Mouse (Mus musculus) left cerebral cortex, postnatal 14 days (tissue): ENCODE results near the gene Vmac. TPM values are rescaled to one million over a fixed set of nuclear protein-coding genes. Genes with fewer than 3 reads are reported as not detected.

Experiments
- DNase-seq, 2 experiments: peaks; one replicate each; pipeline ENCODE4 v3.0.0; 2021 to 2022; ENCODE audit warnings: low spot score in 2 of 2, mixed read lengths in 1 of 2
- intact Hi-C: fragments of 180-260 bp; cut with DNase I; formaldehyde crosslinking; loops from one replicate; pipeline ENCODE4 v1.15.1; 2025
- total RNA-seq, 2 experiments: library from RNA; stranded (reverse); gene quantifications; 2 replicates each; pipeline ENCODE4 v1.2.3; 2021

Vmac gene
- total RNA-seq, 2 experiments from 2014 or later: 7.8 to 8.0 TPM

DNA sequence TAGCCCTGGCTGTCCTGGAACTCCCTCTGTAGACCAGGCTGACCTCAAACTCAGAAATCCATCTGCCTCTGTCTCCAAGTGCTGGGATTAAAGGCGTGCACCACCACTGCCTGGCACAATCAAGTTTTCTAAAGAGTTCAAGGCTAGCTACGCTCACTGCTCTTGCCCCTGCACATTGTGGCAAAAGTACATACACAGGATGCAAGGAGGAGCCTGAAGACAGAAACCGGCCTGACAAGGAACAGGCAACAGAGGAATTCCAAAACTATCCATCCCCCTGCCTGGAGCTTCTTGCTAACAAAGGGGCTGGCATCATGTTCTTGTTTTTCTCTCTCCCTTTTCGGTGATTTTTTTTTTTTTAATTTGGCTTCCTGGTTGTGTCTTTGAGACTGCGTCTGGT lies 26.4 kb upstream of the Vmac start:
- no peak for DNase-seq
- intact Hi-C loops: no loop called here

DNA sequence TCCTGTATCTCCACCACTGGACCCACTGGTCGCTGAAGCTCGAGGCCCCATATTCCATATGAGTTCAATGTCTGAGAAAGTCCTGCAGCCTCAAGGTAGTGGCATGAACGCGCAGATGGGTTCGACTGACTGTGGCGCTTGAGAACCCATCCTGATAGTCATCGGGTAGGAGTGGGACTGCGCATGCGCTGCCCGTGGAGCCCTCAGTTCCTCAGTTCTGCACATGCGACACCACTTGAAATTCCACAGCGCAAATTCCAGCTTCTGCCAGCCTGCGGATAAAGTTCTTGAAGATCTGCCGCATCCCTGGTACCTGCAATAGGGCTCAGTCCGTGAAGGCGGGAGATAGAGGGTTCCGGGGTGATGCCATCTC lies 23.0 kb upstream of the Vmac start:
- DNase-seq: no peak
- intact Hi-C loops: no loop called here

DNA sequence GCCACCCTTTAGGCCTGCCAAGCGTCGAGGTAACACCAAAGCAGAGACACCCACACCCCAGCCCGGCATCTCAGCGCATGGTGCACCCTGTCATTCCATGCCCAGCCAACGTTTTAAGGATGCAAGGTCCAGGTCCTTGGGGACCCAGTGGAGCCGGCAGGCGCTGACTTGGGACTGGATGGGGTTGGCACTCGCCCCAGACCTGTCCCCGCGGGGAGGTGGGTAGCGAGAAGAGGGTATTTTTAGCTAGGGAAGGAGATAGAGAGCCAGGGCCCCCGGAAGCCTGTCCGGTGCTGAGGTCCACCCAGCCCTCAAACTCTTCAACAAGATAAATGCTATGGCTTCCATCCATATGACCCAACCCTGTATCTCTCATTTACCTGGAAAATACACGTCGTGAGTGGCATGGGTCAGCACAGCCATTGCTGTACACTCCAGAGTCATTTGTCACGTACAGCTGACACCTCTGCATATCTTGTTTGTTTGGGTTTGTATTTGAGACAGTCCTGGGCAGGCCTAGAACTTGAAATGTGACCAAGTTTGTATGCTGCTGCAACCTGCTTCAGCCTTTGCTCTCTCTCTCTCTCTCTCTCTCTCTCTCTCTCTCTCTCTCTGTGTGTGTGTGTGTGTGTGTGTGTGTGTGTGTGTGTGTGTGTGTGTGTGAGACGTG lies 22.4 kb upstream of the Vmac start:
- DNase-seq: no peak
- intact Hi-C loops: no loop called here

DNA sequence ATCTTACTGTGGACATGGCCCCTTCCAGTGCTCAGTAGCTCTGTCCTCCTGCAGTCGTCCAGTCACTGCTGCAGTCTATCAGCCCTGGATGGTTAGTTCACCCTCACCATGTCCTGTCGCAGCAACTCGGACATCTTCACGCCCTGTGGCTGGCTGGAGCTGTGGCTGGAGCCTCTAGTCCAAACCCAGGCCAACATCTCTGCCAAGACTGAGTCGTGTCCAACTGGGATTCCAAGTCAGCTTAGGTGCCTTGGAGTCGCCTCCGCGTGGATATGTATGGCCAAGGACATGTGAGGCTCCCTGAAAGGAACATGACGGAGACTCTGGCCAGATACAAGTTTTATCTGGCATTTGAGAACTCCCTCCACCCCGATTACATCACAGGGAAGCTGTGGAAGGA lies 20.4 kb upstream of the Vmac start:
- DNase-seq: no peak
- intact Hi-C loops: no loop called here

DNA sequence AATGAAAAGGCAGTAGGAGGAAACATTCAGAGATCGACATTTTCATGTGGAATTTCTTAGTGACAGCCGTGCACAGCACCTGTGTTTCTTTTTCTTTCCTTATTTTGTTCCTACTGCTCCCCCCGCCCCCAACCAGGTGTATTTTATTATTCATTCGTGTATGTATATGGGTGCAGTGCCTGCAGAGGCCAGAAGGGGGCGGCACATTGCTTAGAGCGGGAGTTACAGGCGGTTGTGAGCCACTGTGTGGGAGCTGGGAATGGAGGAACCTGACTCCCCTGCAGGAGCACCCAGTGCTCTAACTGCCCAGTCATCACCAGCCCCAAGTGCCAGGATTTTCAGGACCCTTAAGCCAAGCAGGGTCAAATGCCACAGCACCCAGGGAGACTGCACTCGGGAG lies 18.7 kb upstream of the Vmac start:
- intact Hi-C loops: no loop called here
- no peak for DNase-seq

DNA sequence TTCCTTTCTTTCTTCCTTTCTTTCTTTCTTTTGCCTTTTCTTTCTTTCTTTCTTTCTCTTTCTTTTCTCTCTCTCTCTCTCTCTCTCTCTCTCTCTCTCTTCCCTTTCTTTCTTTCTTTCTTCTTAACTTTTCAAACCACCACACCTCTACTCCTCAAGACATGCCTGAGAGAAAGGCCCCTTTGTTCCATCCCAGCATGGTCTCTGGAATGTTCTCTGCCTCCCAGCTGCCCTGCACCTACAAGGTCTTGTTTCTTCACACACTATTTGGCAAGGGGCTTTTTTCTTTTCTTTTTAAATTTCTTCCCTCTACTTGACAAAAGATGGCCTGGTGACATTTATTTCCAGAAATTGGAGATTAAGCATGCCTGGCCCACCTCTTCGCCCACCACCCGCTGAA lies 11.8 kb upstream of the Vmac start:
- intact Hi-C loops: no loop called here

DNA sequence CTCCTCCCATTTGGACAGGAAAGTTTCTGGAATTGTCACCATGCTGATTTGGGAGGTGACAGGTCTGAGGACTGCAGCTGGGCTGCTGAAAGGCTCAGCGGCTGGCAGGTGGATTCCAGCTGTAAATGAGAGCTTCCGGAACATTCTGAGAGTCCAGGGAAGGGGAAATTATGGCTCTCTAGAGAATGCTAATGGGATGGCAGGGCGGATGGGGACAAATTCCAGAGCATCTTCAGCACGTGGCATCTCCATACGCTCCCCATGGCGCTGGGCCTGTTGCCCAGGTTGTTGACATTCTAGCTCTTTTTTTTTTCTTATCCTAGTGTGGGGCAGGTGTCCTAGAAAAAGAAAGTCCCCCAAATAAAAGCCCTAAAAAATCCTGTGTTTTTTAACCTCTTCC lies 11.3 kb upstream of the Vmac start:
- intact Hi-C loops: no loop called here
- DNase-seq: no peak

More for the DNA sequence above, 11.8 kb upstream of the Vmac start:
- DNase-seq: no peak

DNA sequence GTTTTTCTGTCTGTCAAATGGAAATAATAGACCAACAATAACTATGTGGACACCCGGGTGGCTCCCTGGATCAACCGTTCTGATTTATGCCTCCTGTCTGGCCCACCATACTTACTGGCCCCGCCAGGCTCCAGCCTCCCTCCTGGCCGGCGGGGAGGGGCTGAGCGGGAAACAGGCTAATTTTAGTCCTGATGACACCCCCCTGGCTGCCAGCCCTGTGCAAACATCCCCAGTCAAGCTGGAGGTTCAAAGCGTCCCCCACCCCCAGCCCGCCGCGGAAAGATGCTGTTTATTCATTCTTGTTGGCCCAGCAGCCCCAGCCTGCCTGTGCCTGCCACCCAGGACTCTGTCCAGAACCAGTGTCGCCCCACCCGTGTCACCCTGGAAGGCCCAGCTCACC lies 10.3 kb upstream of the Vmac start:
- intact Hi-C loops: no loop called here
- DNase-seq: peak in 1 of 2 experiments; percentile 43

DNA sequence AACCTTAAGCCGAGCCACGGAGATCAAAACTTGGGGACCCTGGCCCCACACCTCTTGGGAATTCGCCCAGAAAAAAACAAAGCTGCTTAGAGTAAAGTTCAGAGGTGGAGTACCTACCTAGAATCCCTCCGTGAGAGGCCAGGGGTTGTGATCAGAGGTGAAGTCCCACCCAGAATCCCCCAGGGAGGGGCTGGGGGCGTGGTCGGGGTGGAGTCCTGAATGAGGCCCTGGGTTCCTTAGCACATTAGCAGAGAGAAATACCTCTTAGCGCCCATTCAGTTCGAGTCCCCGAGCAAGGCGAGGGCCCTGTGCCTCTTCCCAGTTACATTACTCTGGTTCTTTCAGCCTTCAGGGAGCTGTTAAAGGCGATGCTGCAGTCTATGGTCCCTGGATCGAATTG lies 9.8 kb upstream of the Vmac start:
- no peak for DNase-seq
- intact Hi-C loops: no loop called here

DNA sequence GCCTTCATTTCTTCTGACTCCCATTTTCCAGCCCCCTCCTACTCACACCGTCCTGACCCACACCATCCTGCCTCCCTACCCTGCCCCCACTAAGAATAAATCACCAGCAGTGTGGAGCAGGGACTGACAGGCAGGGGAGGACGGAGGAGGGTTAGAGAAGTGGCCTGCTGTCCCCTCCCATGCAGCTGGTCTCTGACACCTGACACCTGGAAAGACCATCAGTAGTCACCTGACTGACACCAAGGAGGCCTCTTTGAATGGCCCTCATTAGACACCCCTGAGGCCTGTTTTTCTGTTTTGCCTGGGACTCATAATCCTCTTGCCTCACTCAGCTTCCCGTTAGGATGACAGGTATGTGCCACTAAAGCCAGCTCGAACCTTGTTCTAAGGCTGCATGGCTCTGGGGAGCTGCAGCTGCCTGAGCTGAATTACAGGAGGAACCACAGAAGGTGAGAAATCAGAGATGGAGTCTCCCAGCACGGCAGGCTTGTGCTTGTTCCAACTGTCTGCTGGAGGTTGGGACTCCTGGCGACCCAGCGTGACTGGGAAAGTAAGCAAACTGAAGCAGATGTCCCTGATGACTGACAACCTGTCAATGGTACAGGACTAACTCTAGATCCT lies 9.3 kb upstream of the Vmac start:
- intact Hi-C loops: no loop called here
- no peak for DNase-seq

DNA sequence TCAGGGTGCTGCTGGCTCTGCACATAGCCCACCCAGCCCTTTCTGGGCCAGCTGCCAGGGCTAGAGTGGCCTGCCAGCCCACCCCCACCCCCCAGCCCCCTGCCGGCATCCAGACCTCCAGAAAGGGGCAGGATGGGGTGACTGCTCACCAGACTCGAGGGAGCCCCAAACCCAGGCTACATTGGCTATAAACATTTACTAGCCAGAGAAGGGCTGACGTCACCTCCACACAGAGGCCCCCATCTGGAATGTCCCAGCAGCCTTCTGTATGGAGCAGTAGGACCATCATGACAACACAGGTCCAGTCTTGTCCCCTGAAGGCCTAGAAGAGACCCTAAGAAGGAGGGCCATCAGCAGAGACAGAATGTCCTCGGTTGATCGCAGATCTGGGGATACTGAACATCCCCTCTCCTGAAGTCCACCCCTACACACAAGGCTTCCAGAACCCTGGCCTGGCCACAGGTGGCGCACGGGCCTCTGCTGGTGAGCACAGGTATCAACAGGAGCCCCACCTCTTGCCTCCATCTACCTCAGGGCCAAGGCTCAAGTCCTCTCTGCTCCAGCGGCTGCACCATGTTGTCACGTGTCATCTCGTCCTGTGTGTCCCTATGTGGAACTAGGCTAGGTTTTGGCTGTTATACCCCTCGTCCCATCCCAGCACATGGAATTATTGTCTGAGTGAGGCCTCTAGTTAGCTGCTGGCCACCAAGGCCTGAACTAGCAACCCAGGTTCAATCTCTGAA lies 5.8 kb upstream of the Vmac start:
- intact Hi-C loops: no loop called here
- no peak for DNase-seq

DNA sequence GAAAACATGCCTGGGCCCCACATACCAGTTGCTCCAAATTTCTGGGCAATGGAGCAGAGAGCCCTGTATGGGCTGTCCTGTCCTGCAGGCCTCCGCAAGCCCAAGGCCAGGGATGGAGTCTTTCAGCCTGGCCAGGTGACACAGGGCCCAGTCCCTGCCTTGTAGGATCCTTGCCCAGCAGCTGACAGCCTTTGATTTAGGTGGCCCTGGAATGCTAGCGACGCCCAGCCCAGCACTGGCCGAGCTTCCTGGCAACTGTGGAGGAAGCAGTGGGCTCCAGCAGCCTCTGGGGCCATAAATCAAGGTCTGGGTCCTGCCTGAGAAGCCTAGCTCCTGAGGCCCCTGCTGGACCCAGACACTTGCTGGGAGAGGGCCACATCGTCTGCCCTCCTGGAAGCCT lies 4.6 kb upstream of the Vmac start:
- DNase-seq: no peak
- intact Hi-C loops: no loop called here

DNA sequence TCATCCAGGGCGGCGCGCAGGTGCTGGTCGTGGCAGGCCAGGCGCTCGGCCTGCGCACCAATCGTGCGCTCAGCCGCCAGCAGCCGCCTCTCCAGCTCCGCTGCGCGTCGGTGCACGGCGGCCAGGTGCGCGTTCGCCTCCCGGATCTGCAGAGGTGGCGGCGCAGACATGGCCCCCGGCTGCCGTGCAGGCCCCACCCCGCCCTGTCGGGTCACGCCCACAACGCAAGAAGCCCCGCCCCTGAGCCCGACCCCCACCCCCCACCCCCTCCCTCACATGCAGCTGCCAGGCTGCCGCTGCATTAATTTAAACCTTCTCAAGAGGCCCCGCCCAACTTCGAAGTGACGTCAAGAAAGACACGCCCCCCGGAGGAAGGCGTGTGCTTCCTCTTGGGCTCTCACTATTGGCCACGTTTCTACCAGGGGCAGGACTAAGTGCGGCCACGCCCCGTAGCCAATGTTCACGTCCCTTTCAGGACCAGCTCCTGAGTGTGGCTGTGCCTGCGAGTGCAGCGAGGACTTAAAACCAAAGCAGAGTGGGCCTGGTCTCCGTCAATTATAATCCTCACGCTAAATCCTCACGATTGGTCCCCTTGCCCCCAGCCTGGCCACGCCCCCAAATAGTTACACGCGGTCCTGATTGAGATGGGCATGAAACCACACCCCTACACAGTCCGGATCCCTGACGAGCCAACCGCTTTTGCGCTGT lies 1.0 kb downstream of the Vmac start:
- peak; percentile 98 to 99 for DNase-seq
- intact Hi-C loops: no loop called here

DNA sequence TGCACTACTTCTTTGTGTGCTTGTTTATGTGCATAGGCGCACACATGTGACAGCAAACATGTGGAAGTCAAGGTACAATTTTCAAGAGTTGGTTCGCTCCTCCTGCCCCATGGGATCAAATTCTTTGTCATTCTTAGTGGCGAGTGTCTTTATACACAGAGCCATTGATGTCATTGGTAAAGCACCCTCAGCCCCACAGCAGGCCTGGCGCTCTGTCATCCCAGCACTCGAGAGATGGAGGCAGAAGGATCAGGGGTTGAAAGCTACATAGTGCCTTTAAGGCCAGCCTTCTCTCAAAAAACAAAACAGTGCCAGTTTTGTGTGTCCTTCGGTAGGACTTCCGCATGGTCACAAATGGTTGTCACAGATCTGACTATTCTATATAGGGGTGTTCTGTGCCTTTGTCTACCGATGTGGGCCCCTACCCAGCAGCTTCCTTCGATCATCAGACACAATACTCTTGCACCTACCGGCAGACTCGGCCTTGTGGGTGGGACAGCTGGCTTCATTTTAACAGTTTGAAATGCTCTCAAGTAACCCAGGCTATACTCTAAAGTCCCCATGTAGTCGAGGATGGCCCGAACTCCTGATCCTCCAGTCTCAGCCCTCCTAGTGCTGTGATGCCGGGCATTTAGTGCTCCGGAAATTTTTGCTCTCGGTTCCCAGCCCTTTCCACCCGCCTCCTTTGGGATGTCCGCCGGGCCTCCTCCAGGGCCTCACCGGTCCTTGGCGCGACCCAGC lies 1.7 kb downstream of the Vmac start:
- no peak for DNase-seq
- intact Hi-C loops: no loop called here

DNA sequence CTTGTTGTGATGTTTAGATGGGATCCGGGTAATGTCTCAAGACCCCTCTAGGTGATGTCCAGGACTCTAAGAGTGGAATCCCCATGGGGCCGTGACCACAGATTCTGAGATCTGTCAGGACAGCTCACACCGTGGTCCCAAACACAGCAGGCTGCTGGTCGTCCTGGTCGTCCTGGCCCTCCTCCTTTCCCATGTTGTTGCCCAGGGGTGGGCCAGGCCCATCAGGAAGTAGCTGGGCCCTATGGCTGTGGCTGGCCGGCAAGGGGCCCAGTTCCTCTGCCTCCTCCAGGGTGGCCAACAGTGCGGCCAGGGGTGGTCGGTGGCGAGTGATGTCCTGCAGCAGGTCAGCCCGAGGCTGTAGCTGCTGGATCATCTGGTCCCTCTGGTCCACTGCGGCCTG lies 2.5 kb downstream of the Vmac start:
- DNase-seq: no peak
- intact Hi-C loops: no loop called here

DNA sequence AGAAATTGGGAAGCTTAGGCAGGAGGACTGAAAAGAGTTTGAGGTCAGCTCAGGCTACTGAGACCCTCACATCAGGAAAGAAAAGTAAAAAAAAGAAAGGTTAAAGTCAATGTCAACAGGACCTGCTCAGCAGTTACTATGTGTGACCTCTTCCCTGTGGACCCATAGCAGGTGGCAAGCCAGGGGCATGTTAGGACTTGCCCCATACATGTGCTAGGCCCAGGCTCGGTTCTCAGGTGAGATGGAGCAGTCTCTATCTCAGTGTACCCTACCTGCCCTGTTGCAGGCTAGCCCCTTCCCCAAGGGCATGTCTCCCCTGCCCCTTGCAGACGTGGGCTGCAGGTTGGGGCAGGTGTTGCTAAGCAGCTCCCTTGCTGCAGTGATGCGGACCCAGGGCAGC lies 8.1 kb downstream of the Vmac start:
- intact Hi-C loops: no loop called here
- DNase-seq: no peak

DNA sequence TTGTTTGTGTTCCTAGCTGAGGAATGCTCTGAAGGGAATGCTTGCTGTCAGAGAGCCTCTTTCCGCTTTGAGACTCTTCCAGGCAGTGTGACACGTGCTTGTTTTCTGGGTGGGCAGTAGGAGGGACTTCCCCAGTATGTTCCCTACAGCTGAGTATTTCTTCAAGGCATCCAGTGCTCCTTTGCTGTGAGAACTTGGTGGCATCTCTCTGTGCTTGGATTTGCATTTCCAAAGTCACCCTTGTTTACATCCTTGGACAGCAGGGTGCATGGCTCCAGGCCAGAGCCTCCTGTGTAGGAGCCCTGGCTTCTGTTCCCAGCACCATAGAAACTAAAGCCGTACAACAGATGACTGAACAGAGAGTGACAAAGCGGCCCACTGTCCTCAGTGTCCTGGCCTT lies 9.1 kb downstream of the Vmac start:
- DNase-seq: no peak
- intact Hi-C loops: no loop called here

DNA sequence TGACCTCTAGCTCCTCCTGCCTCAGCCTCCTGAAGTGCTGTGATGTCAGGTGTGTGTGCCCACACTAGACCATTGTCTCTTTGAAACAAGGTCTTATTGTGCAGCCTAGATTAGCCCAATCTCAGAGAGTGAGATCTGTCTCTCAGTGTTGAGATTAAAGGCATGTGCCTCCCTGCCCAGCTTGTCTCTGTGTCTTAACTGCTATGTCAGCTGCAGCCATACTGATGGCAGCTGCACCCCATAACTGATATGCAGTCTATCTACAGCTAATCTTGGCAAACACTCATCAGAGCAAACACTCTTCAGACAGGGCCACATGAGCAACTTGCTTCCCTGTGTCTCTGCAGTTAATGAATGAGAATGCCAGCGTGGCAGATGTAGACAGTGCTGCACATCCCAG lies 11.3 kb downstream of the Vmac start:
- DNase-seq: no peak
- intact Hi-C loops: no loop called here

DNA sequence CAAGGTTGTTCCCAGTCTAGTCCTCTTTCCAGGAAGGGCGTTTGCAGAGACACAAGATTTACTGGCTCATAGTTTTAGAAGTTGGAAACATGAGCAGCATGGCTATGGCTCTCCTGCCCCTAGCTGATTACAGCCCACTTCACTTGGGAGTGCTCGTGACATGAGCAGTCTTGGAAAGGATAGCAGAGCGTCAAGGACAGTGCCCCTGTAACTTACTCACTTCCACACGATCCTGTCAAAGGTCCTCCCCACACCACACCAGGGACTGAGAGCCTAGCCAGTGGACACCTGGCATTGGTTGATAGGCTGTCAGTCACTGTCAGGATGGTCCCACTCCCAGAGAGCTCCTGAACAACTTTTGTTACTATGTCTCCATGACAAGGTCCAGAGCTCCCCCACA lies 14.8 kb downstream of the Vmac start:
- no peak for DNase-seq
- intact Hi-C loops: no loop called here

DNA sequence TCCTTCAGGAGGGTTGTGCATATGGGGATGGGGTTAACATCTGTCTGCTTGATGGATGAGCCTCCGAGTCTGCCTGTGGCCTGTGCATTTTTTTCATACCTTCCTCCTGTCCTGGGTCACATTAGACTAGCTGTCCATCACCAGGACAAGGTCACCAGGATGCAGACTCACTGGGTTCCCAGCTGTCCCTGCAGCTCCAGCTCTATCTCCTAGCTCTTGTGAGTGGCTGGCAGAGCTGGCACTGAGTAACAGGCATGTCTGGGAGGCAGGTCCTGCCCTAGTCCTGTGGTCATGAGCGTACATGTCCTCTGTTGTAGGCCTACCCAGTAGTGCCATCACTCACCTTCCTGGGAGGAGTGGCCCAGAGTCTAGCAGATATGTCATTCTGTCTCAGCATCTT lies 17.4 kb downstream of the Vmac start:
- intact Hi-C loops: no loop called here
- no peak for DNase-seq
